Mouse (Mus musculus) left cerebral cortex, postnatal 14 days (tissue): ENCODE data around the gene Stpg4. TPM values are rescaled to one million over a fixed set of nuclear protein-coding genes. Genes with fewer than 3 reads are reported as not detected.
A peak's percentile ranks its signal among the peaks of the same experiment; 100 is the strongest.

Experiments used
- DNase-seq, 2 experiments: peaks; one replicate each; pipeline ENCODE4 v3.0.0; 2021 to 2022; ENCODE audit warnings: low spot score in 2 of 2, mixed read lengths in 1 of 2
- intact Hi-C: fragments of 180-260 bp; cut with DNase I; formaldehyde crosslinking; loops from one replicate; pipeline ENCODE4 v1.15.1; 2025
- long read RNA-seq, 2 experiments: library from polyadenylated mRNA; stranded (forward); transcript quantifications; one replicate each; pipeline ENCODE4 v2.0.0; 2021
- total RNA-seq, 2 experiments: library from RNA; stranded (reverse); gene quantifications; 2 replicates each; pipeline ENCODE4 v1.2.3; 2021

Stpg4 gene
- total RNA-seq = not detected
- long read RNA-seq, experiment 1 = 0 reads
- long read RNA-seq, experiment 2 = 0 reads

- intact Hi-C loops = no loop called here
Observed at GRCm38 (mm10) chr17:87427511-87427910, at the start of gene Stpg4. Stpg4 (minus strand) TSS chr17:87427741.

GRCm38 (mm10) chr17:87475356-87475755 lies 47.8 kb upstream of the Stpg4 start:
- DNase-seq = peak; percentile 51 to 62
- intact Hi-C loops = no loop called here

More at GRCm38 (mm10) chr17:87427511-87427910, at the start of gene Stpg4:
- DNase-seq = no peak

- DNase-seq = no peak
- intact Hi-C loops = no loop called here
Observed at GRCm38 (mm10) chr17:87474501-87474795, 46.9 kb upstream of the Stpg4 start.

- intact Hi-C loops = no loop called here
- peak; percentile 61 to 89 for DNase-seq
Observed at GRCm38 (mm10) chr17:87473736-87474500, 46.4 kb upstream of the Stpg4 start.

- intact Hi-C loops = no loop called here
- DNase-seq = peak in 1 of 2 experiments; percentile 50
Observed at GRCm38 (mm10) chr17:87473441-87473735, 45.8 kb upstream of the Stpg4 start.

GRCm38 (mm10) chr17:87472879-87473278 lies 45.3 kb upstream of the Stpg4 start:
- no peak for DNase-seq
- intact Hi-C loops = no loop called here

GRCm38 (mm10) chr17:87471661-87472060 lies 44.1 kb upstream of the Stpg4 start:
- DNase-seq = no peak
- intact Hi-C loops = no loop called here

- no peak for DNase-seq
- intact Hi-C loops = no loop called here
Observed at GRCm38 (mm10) chr17:87470797-87471196, 43.3 kb upstream of the Stpg4 start.

- DNase-seq = no peak
- intact Hi-C loops = no loop called here
Observed at GRCm38 (mm10) chr17:87470282-87470681, 42.7 kb upstream of the Stpg4 start.

GRCm38 (mm10) chr17:87469428-87469827 lies 41.9 kb upstream of the Stpg4 start:
- intact Hi-C loops = no loop called here
- no peak for DNase-seq

GRCm38 (mm10) chr17:87468616-87469015 lies 41.1 kb upstream of the Stpg4 start:
- DNase-seq = peak; percentile 41 to 48
- intact Hi-C loops = no loop called here

- no peak for DNase-seq
- intact Hi-C loops = loop anchor here (5.0 kb wide), 1 partner anchor 71 kb away; no protein-coding TSS in a partner anchor
Observed at GRCm38 (mm10) chr17:87461499-87461896, 34.0 kb upstream of the Stpg4 start.

- intact Hi-C loops = loop anchor here (5.0 kb wide), 1 partner anchor 71 kb away; no protein-coding TSS in a partner anchor
- DNase-seq = no peak
Observed at GRCm38 (mm10) chr17:87460669-87461498, 33.3 kb upstream of the Stpg4 start.

- intact Hi-C loops = loop anchor here (5.0 kb wide), 1 partner anchor 72 kb away; no protein-coding TSS in a partner anchor
- DNase-seq = peak; percentile 75 to 80
Observed at GRCm38 (mm10) chr17:87459750-87460668, 32.5 kb upstream of the Stpg4 start.

- intact Hi-C loops = no loop called here
- DNase-seq = no peak
Observed at GRCm38 (mm10) chr17:87458911-87459749, 31.6 kb upstream of the Stpg4 start.

- intact Hi-C loops = no loop called here
- no peak for DNase-seq
Observed at GRCm38 (mm10) chr17:87457961-87458360, 30.4 kb upstream of the Stpg4 start.

GRCm38 (mm10) chr17:87454121-87454520 lies 26.6 kb upstream of the Stpg4 start:
- DNase-seq = no peak
- intact Hi-C loops = no loop called here

- no peak for DNase-seq
- intact Hi-C loops = no loop called here
Observed at GRCm38 (mm10) chr17:87453336-87453735, 25.8 kb upstream of the Stpg4 start.

GRCm38 (mm10) chr17:87448881-87449280 lies 21.3 kb upstream of the Stpg4 start:
- intact Hi-C loops = loop anchor here (5.0 kb wide), 3 partner anchors 113 to 132 kb away; no protein-coding TSS in a partner anchor
- DNase-seq = no peak
